Mouse (Mus musculus) spleen, postnatal 10 days (tissue): ENCODE measurements around the gene Erich4.

Source experiments
- DNase-seq, 2 experiments: peaks; one replicate each; pipeline ENCODE4 v3.0.0; 2021 to 2022; ENCODE audit warnings: low spot score in 2 of 2

Gene Erich4

GRCm38 (mm10) chr7:25623857-25624370 lies 8.2 kb upstream of the Erich4 start:
- no peak for DNase-seq

- no peak for DNase-seq
Measured at GRCm38 (mm10) chr7:25620751-25621150, 5.1 kb upstream of the Erich4 start.

- DNase-seq, result peak in 1 of 2 experiments; percentile 9
Measured at GRCm38 (mm10) chr7:25620101-25620500, 4.4 kb upstream of the Erich4 start.

- no peak for DNase-seq
Measured at GRCm38 (mm10) chr7:25619722-25619991, 4.0 kb upstream of the Erich4 start.

- peak; percentile 78 to 94 for DNase-seq
Measured at GRCm38 (mm10) chr7:25618865-25619721, 3.4 kb upstream of the Erich4 start, which contains the start of gene Dmac2. Gene Dmac2, plus strand, starts transcription at chr7:25619414.

- peak in 1 of 2 experiments; percentile 9 for DNase-seq
Measured at GRCm38 (mm10) chr7:25617376-25618160, 1.9 kb upstream of the Erich4 start.

GRCm38 (mm10) chr7:25614831-25615705 lies 624 bp downstream of the Erich4 start:
- DNase-seq, result peak in 1 of 2 experiments; percentile 12

GRCm38 (mm10) chr7:25614086-25614485 lies 1.6 kb downstream of the Erich4 start:
- peak in 1 of 2 experiments; percentile 8 for DNase-seq

- DNase-seq, result no peak
Measured at GRCm38 (mm10) chr7:25611501-25611900, 4.2 kb downstream of the Erich4 start.

GRCm38 (mm10) chr7:25610056-25610455 lies 5.6 kb downstream of the Erich4 start:
- peak in 1 of 2 experiments; percentile 11 for DNase-seq

- DNase-seq, result peak in 1 of 2 experiments; percentile 13
Measured at GRCm38 (mm10) chr7:25607196-25607595, 8.5 kb downstream of the Erich4 start.

GRCm38 (mm10) chr7:25606625-25607063 lies 9.0 kb downstream of the Erich4 start:
- peak in 1 of 2 experiments; percentile 21 for DNase-seq

- DNase-seq, result peak in 1 of 2 experiments; percentile 9
Measured at GRCm38 (mm10) chr7:25601346-25601745, 14.3 kb downstream of the Erich4 start.

- DNase-seq, result peak in 1 of 2 experiments; percentile 11
Measured at GRCm38 (mm10) chr7:25600666-25601065, 15.0 kb downstream of the Erich4 start.

- DNase-seq, result peak; percentile 70 to 83
Measured at GRCm38 (mm10) chr7:25599663-25600062, 16.0 kb downstream of the Erich4 start.

- DNase-seq, result no peak
Measured at GRCm38 (mm10) chr7:25593859-25594258, 21.8 kb downstream of the Erich4 start.

GRCm38 (mm10) chr7:25591226-25591625 lies 24.5 kb downstream of the Erich4 start:
- no peak for DNase-seq

GRCm38 (mm10) chr7:25585351-25586204 lies 30.1 kb downstream of the Erich4 start:
- DNase-seq, result no peak

- DNase-seq, result no peak
Measured at GRCm38 (mm10) chr7:25584651-25585050, 31.0 kb downstream of the Erich4 start.

- DNase-seq, result no peak
Measured at GRCm38 (mm10) chr7:25582301-25582810, 33.3 kb downstream of the Erich4 start.
